Mouse (Mus musculus) kidney, adult 9 months (tissue): ENCODE measurements around the gene Baiap2l2.

Experiments
- DNase-seq: peaks from one replicate; pipeline ENCODE4 v3.0.0; 2022

Gene Baiap2l2

GRCm38 (mm10) chr15:79285399-79285798 is at the start of gene Baiap2l2:
Baiap2l2 (minus strand) TSS chr15:79285537.
- peak; percentile 89 for DNase-seq

DNA sequence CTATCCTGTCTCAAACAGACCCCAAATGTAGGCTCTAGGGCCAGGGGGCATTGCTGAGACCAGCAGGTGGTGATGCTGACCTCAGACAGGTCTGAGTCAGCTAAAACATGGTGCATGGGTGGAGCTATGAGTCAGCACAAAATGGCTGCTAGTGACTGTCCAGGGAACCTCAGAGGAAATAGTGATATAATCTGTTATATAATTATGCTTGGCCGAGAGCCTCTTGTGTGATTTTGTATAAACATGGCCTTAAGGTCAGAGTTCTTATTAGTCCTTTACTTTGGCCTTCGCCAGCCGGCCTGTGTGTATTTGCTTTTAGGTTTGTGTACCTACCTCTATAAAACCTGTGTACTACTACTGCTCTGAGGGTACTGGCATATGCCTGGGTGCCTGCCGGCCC is 48.1 kb upstream of the Baiap2l2 start:
- DNase-seq, result peak; percentile 82

DNA sequence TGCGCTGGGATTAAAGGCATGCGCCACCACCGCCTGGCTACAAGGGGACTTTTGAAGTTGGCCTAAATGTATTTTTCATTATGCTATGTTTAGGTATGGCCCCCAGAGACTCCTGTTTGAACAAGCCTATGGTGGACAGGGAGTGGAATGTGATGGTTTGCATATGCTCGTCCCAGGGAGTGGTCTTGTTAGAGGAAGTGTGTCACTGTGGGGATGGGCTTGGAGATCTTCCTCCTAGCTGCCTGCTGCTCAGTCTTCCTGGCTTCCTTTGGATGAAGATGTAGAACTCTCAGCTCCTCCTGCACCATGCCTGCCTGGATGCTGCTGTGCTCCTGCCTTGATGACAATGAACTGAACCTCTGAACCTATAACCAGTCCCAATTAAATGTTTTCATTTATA is 45.2 kb upstream of the Baiap2l2 start:
- DNase-seq, result no peak

- DNase-seq, result no peak
Observed at GRCm38 (mm10) chr15:79329979-79330363, 44.6 kb upstream of the Baiap2l2 start.

GRCm38 (mm10) chr15:79329346-79329978 is 44.1 kb upstream of the Baiap2l2 start:
- peak; percentile 20 for DNase-seq

- peak; percentile 19 for DNase-seq
Observed at GRCm38 (mm10) chr15:79328939-79329275, 43.6 kb upstream of the Baiap2l2 start.

- DNase-seq, result peak; percentile 99
Observed at GRCm38 (mm10) chr15:79328058-79328938, 43.0 kb upstream of the Baiap2l2 start, which contains the start of gene Pla2g6. Pla2g6 (minus strand) TSS chr15:79328390.

- DNase-seq, result peak; percentile 87
Observed at GRCm38 (mm10) chr15:79326971-79327961, 41.9 kb upstream of the Baiap2l2 start.

DNA sequence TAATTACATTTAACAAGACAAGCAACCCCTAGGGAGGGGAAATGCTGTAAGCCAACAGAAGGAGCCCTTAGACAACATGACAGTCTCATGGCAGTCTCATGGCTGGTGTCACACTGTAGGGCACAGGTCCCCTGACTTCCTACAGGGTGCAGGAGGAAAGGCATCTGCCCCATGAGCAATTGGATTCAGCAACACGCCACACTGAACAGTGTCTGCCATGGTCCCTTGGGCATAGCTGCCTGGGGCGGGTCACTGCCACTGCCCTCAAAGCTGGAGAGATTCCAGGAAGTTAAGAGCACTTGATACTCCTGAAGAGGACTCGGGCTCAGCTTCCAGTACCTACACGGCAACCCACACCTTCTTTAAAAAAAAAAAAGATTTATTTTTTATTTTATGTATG is 40.9 kb upstream of the Baiap2l2 start:
- DNase-seq, result peak; percentile 40

GRCm38 (mm10) chr15:79325742-79326141 is 40.4 kb upstream of the Baiap2l2 start:
- DNase-seq, result no peak

- no peak for DNase-seq
Observed at GRCm38 (mm10) chr15:79324373-79324772, 39.0 kb upstream of the Baiap2l2 start.

DNA sequence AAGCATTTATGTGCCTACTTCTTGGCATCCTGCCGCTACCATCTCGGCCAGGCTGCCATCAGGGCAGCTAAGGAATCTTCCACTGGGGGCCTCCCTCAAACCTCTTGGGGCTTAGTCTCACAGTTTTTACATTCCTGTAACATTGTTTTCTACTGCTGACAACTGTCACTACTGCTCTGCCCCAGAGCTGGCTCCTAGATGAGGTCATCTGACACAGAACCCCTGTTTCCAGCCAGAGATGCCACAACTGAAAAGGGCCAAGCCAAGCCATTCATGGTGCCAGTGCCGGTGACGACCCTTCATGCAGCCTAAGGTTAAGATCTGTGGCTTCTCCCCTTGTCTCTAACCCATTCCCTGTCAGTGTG is 38.4 kb upstream of the Baiap2l2 start:
- DNase-seq, result no peak

DNA sequence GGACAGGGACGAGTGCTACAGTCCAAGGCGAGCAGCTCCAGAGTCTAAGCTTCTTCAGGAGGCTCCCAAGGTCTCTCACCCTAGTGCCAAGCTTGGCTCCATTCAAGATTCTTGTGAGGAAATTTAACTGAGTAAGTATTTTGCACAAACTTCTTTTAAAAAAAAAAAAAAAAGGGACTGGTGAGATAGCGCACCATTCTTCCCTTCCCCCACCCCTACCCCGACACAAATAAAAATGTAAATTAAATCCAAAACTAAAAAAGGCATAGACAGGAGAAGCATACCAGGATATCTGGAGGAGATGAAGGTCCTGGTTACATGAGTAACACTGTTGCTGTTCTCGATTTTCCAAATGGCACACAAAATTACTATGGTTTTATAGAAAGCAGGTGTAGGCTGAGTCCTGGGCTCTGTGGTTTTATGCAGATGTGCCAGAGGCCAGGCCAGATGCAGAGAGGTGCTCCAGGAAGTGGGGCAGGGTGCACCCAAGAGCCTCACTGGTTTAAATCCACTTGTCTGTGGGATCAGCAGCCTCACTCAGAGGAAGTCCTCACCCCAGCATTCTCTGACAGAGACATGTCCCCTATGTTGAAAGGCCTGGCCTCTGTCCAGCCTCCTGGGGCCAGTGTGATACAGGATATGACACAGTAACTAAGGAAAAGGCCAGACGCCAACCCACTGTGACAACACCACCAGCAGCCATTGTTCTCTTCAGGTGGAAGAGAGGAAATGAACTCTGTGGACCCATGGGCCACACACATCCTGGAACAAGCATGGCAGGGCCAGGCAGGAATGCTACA is 37.9 kb upstream of the Baiap2l2 start:
- peak; percentile 87 for DNase-seq

- peak; percentile 32 for DNase-seq
Observed at GRCm38 (mm10) chr15:79322281-79322990, 37.1 kb upstream of the Baiap2l2 start.

- DNase-seq, result no peak
Observed at GRCm38 (mm10) chr15:79321733-79322190, 36.4 kb upstream of the Baiap2l2 start.

DNA sequence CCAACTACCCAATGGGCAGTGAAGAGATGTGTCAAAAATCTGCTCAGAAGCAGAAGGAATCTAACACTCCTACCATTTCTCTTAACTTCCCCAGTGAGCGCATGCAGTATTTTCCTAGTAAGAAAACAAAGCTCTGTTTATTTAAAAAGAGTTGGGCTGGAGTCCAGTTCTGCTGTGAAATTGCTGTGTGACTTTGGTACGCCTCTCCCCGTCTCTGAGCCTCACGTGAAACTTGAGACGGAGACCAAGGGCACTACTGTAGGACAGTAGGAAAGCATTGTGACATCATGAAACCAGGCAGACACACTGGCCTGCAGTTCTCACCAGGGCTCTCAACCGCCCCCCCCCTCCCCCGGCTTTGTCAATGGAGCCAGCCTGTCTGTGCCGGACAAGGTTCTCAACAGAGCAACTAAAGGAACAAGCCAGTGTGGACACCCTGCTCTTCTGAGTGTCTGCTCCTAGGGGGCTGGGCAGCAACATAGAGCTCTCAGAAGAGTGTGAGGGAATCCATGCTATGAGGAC is 28.6 kb upstream of the Baiap2l2 start:
- no peak for DNase-seq

GRCm38 (mm10) chr15:79307861-79308260 is 22.5 kb upstream of the Baiap2l2 start:
- DNase-seq, result no peak

- no peak for DNase-seq
Observed at GRCm38 (mm10) chr15:79306043-79306637, 20.8 kb upstream of the Baiap2l2 start.

- no peak for DNase-seq
Observed at GRCm38 (mm10) chr15:79304832-79305231, 19.5 kb upstream of the Baiap2l2 start.

DNA sequence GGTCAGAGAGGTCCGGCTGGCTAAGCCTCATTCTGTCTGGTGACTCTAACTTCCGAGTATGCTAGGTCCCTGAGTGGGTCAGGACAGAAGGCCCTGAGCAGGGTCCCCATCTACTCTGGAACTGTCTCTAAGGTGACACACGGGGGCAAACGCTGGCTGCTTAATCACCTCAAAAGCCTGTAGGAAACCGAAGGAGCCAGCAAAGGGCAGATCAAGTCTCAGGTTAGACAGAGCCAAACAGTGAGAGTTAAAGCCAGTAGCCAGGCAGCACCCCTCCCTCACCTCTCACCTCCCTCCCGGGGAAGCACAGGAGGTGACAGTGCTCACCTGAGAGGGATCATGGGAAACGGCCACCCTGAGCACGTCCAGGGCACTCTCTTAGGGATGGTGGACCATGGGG is 18.4 kb upstream of the Baiap2l2 start:
- DNase-seq, result peak; percentile 21
